Mouse (Mus musculus): ENCODE results near the gene Chn2. TPM values are rescaled to one million over a fixed set of nuclear protein-coding genes. Genes with fewer than 3 reads are reported as not detected.

The Chn2 gene
- total RNA-seq, 2 experiments from 2014 or later = 1.0 to 1.3 TPM

DNA sequence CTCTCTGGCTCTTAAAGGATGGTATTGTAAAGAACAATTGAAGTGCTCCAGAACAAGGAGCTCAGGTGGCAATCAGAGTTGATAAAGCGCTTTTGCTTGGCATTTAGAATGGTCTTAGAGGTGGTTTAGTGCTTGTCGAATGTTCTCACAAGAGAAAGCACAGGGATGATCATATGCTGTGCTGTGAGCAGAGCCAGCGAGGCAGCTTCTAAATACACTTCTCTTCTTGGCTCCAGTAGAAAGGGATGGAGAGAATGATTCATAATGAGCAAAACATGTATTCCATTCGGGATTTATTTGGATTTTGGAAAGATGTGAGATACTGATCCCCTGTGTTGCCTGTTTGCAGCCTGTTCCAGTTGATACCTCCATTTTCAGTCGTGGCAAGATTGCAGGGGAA is 28.0 kb downstream of the Chn2 start:
- intact Hi-C loops (cut with DNase I) = no loop called here
- no peak overlapping the region for H3K4me3 ChIP-seq
- no peak for DNase-seq
- no peak overlapping the region for H3K27ac ChIP-seq
- no peak for TF ChIP-seq CTCF (IDR thresholded peaks at IDR 0.05)

DNA sequence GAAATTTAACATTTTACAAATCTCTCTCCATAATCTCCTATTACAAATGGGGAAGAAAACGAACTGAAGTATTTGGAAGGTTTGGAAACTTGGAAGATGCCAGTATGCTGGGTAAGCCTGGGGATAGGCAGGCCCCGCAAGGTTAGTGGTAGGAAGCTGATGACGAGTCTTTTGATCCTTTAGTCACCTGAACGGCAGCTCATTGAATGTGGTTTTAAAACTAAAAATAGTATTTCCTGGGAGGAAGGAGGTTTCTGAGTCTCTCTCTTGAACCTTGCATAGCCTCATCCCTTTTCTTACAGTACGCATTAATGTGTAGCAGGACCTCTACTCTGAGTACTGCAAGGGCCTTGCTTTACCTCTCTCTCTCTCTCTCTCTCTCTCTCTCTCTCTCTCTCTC is 29.5 kb downstream of the Chn2 start:
- TF ChIP-seq CTCF (IDR thresholded peaks at IDR 0.05) = no peak

DNA sequence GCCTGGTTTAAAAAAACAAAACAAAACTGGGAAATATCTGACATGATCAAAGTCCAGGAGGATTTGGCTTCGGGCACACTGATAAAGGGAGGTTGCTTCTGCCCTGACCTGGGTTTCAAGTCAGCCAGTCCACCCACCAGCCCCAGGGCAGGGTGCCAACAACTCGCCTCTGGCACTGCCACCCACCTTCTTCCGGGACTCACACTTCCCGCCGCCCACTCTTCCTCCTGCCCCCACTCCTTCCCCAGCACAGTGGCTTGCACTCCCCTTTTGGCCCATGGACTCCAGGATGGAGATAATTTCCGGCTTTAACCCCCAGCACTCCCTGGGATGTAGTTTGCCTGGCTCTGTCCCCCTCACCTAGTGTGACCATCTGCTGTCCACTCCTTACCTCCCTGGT is 31.4 kb downstream of the Chn2 start:
- TF ChIP-seq CTCF (IDR thresholded peaks at IDR 0.05) = no peak
- DNase-seq = peak; percentile 43
- no peak overlapping the region for H3K4me3 ChIP-seq
- H3K27ac ChIP-seq = no peak overlapping the region
- intact Hi-C loops (cut with DNase I) = no loop called here

More for the DNA sequence above, 29.5 kb downstream of the Chn2 start:
- Histone ChIP-seq H3K4me3 (no peak overlapping the region), H3K27ac (no peak overlapping the region; the same call in 1 of the 2 replicates)
- no peak for DNase-seq
- intact Hi-C loops (cut with DNase I) = no loop called here

DNA sequence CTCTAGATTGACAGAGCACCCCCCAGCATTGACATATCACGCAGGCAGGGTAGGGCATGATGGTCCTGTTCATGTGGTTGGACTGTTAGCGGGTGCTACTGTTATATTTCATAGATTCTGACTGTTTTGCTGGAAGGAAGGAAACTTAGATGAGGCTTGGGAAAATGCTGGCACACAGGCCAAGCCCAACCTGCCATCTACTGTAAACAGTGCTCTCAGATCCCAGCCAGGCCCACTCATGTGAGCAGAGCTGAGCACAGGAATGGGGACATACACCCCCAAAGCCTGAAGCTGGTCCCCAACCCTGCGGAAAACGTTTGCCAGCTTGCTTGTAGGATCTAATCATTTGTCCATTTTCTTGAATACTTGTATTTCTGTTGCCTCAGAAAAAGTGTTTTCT is 32.1 kb downstream of the Chn2 start:
- no peak for TF ChIP-seq CTCF (IDR thresholded peaks at IDR 0.05)
- H3K4me3 ChIP-seq = no peak overlapping the region
- 0 out of 2 replicates have a peak overlapping the region, but pooled peaks have one; percentile 5 for H3K27ac ChIP-seq
- intact Hi-C loops (cut with DNase I) = no loop called here
- no peak for DNase-seq

DNA sequence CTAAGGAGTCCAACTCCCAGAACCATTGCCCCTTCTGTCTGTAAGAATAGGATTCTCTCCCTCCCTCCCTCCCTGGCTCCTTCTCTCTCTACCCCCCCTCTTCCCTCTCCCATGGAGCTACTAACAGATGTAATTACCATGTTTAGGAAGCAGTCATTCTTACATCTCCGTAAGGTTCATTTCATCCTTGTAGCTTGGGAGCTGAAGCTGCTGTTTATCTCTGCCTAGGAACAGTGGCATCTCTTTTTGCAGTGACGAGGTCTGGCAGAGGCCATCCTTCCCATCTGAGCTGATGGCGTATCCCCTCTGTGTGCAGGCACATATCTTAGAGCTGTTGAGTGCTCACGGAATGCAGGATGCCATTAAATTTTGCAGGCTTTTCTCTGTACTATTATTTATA is 35.1 kb downstream of the Chn2 start:
- no peak overlapping the region for H3K4me3 ChIP-seq
- intact Hi-C loops (cut with DNase I) = no loop called here
- no peak for DNase-seq
- H3K27ac ChIP-seq = no peak overlapping the region
- no peak for TF ChIP-seq CTCF (IDR thresholded peaks at IDR 0.05)

DNA sequence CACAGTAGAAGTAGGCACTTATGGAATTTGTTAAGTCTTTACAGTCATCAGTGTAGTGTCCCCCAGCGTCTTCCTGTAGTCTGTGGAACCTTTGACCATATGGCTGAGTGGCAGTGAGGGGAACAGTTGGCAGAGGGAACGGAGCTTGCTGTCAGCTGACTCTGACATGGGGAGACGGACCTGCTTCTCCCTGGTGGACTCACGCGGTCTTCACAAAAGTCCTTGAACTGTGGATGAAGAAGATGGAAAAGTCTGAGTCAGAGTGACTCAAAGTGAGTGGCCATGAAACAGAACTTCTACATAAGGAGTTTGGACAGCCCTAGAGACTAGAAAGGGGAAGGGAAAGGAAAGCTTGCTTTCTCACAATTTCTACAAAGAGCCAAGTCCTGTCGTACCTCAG is 36.1 kb downstream of the Chn2 start:
- intact Hi-C loops (cut with DNase I) = no loop called here

DNA sequence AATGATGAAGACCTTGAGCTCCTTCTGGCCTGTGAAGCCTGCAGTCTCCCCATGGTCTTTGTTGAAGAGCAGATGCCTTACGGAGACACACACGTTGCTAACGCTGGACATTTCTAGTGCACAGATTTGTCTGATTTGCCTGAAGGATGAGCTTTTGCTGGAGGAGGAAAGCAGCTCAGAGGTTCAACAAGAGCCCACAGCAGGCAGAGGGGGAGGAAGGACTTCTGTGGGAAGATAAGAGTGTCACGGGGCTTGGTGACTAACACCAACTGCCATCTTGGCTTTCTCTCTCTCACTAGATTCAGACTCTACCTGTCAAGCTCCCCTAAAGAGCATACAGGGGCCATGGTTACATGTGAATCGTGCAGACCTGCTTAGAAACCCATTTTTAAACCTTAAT is 37.3 kb downstream of the Chn2 start:
- intact Hi-C loops (cut with DNase I) = no loop called here
- no peak for DNase-seq
- H3K4me3 ChIP-seq = no peak overlapping the region
- no peak overlapping the region for H3K27ac ChIP-seq
- no peak for TF ChIP-seq CTCF (IDR thresholded peaks at IDR 0.05)

More for the DNA sequence above, 36.1 kb downstream of the Chn2 start:
- no peak for TF ChIP-seq CTCF (IDR thresholded peaks at IDR 0.05)
- DNase-seq = no peak
- Histone ChIP-seq H3K27ac (no peak overlapping the region), H3K4me3 (no peak overlapping the region)

DNA sequence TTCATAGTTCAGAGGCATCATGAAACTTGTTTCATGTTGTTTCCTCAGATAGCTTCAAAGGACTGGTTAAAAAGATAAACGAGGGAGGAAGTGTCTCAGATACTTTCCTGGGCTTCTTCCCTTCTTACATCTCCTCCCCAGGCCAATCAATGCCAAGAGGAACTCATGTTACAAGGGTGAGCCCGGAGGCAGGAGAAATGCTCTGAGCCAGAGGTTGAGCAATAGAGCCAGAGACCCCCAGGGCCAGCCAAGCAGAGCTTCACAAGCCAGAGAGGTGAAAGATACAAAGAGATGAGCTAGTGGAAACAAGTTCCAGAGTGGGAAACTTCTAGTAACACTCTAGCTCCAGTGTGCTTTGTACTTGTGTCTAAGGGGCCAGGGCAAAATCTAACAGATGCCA is 38.9 kb downstream of the Chn2 start:
- intact Hi-C loops (cut with DNase I) = no loop called here
- TF ChIP-seq CTCF (IDR thresholded peaks at IDR 0.05) = no peak
- H3K4me3 ChIP-seq = no peak overlapping the region
- DNase-seq = no peak
- no peak overlapping the region for H3K27ac ChIP-seq

DNA sequence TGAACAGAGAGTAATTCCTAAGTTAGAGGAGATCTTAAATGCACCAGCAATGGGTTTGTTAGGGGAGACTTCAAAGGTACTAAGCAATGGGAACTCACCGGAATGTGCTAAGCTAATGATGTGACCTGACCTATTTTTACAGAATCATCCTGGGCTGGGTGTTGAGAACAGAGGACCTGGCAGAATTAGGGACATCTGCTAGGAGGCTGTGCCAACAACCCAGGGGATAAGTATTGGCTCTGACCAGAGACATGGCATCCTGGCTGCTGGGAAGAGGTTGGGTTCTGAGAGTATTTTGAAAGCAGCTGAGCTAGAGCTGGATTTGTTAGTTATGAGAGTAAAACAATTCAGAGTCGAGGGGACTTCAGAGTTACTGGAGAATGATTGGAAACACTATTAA is 40.5 kb downstream of the Chn2 start:
- no peak for TF ChIP-seq CTCF (IDR thresholded peaks at IDR 0.05)
- no peak overlapping the region for H3K27ac ChIP-seq
- intact Hi-C loops (cut with DNase I) = no loop called here
- no peak overlapping the region for H3K4me3 ChIP-seq
- DNase-seq = no peak

DNA sequence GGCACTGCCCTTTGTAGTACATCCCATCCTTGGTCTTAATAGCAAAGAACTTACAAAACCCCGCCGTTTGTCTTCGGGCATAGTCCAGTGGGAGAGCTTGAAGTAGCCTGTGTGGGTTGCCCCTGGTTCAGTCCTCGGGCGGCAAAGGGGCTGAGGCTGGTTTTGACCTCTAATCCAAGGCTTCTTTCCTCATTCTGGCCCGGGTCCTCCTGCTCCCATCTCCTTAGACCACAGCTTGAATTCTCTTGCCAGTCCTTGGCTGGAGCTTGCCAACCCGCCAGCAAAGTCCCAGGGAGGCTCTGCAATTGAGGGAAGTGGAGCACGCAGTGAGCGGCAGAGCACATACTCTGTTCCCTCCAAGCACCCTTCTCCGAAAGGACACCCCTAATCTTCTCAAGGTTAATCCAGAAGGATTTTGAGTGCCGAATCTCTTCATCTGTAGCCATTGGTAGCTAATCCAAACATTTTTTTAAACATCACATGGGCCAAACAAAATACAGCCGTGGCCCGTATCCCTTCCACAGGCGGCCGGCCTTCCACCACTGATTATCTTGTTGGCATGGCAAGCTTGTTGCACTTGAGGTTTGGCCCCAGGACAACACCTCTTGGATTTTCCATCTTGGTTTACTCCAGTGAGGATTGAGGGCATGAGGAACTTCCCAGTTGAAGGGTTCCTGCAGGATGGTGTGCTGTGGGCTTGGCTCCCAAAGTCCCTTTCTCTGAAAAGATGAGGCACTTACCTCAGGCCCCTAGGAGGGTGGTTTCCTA is 41.3 kb downstream of the Chn2 start:
- DNase-seq = no peak
- no peak for TF ChIP-seq CTCF (IDR thresholded peaks at IDR 0.05)
- no peak overlapping the region for H3K4me3 ChIP-seq
- H3K27ac ChIP-seq = 0 out of 2 replicates have a peak overlapping the region, but pooled peaks have one; percentile 8
- intact Hi-C loops (cut with DNase I) = no loop called here

DNA sequence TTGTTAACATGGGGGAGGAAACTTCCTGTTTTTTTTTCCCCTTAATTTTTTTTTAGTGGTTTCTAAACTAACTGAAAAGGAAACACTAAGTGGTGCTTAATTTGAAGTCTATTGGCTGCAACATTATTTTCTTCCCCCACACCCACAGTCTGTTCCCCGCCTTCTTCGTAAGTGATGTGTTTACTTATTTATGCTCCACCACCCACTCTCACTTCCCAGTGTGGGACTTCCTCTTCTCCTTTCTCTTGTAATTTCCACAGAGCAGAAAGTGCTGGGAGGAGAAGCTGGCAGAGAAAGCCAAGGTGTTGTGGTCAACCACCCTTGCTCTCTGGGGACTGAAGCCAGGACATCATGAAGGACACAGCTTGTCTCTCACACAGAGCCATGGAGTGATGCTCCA is 43.2 kb downstream of the Chn2 start:
- peak overlapping the region; percentile 82 for H3K27ac ChIP-seq
- no peak for DNase-seq
- intact Hi-C loops (cut with DNase I) = no loop called here
- H3K4me3 ChIP-seq = no peak overlapping the region
- no peak for TF ChIP-seq CTCF (IDR thresholded peaks at IDR 0.05)

DNA sequence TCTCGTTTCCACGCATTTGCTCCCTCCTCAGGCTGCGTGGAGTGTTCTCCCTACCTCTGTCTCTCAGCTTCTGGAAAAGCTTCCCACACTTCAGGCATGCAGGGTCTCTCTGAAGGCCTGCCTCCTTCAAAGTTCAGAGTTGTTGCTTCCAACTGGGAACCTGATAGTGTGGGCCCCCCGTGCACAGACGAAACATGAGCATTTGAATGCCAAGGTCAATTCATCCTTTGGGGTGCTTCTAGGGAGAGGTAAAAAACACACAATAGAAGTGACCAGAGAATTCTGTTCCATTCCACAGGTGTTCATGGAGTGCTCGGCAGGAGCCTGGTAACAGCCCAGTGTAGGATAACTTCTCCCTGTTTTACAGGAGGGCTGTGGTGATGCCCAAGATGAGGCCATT is 44.7 kb downstream of the Chn2 start:
- Histone ChIP-seq H3K27ac (peak overlapping the region; percentile 54; the same call in 1 of the 2 replicates), H3K4me3 (no peak overlapping the region)
- no peak for DNase-seq
- TF ChIP-seq CTCF (IDR thresholded peaks at IDR 0.05) = no peak
- intact Hi-C loops (cut with DNase I) = no loop called here

DNA sequence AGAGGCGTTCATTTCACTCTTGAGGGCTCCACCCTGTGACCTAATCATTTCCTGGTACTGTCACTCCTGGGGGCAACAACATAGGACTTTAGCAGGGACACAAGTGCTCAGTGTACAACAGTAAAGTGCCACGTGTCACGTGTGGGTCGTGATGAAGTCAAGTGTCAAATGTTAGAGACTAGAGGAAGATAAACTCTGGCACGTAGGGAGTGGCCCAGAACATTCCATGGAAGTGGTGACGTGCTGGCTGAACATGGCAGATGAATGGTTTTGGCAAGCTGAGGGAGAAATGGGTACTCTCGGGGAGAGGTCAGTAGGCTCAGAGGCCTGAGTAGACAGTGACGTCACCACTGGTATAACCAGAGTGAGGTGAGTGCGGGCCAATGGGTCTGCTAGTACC is 45.7 kb downstream of the Chn2 start:
- H3K4me3 ChIP-seq = no peak overlapping the region
- TF ChIP-seq CTCF (IDR thresholded peaks at IDR 0.05) = no peak
- intact Hi-C loops (cut with DNase I) = no loop called here
- peak overlapping the region; percentile 54 for H3K27ac ChIP-seq
- DNase-seq = no peak

DNA sequence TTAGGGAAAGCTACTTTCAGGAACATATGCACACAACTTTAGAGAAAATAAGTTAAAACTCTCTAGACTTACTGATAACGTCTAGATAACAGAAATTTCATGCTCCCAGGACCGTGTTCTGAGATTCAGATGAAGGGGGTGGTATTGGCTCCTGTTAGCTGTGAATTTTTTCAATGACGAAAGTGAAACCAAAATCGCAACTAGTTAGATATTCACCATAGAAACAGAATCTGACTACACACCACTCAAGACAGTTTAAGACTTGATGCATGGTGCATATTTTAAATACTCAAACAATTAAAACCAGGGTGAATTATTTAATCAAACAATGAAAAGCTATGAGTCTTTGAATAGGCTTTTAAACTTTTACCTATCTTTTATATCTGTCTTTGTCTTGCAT is 48.8 kb downstream of the Chn2 start:
- intact Hi-C loops (cut with DNase I) = no loop called here

More for the DNA sequence above, 48.8 kb downstream of the Chn2 start:
- Histone ChIP-seq H3K4me3 (peak overlapping the region; percentile 42), H3K27ac (no peak overlapping the region)
- DNase-seq = no peak
- TF ChIP-seq CTCF (IDR thresholded peaks at IDR 0.05) = no peak
